Mouse (Mus musculus) bone marrow macrophage, adult 2 months (primary cell): ENCODE measurements around the gene Syde1. TPM values are rescaled to one million over a fixed set of nuclear protein-coding genes. Genes with fewer than 3 reads are reported as not detected.
A peak's percentile ranks its signal among the peaks of the same experiment; 100 is the strongest.

Experiments used
- H3K27ac ChIP-seq: 2 replicates; pipeline ENCODE4 v1.5.1; 2012; ENCODE audit warnings: low read depth, low read length; ENCODE audit not compliant: insufficient read depth
- H3K4me1 ChIP-seq: 2 replicates; pipeline ENCODE4 v1.6.1; 2012; ENCODE audit warnings: low read length; ENCODE audit not compliant: control insufficient read depth, insufficient read depth
- H3K4me3 ChIP-seq: 2 replicates; pipeline ENCODE4 v1.5.1; 2012; ENCODE audit warnings: mild to moderate bottlenecking, low read length, moderate library complexity; ENCODE audit not compliant: insufficient read depth
- CTCF ChIP-seq: IDR thresholded peaks from 2 replicates; pipeline ENCODE4 v1.5.1; 2012; ENCODE audit warnings: low read depth, mild to moderate bottlenecking, low read length, moderate library complexity
- POLR2A ChIP-seq: IDR thresholded peaks from 2 replicates; pipeline ENCODE4 v1.6.1; 2012; ENCODE audit warnings: mild to moderate bottlenecking, low read depth, low read length, borderline replicate concordance
- polyA plus RNA-seq: library from polyadenylated mRNA; stranded (reverse); fragments of >200 nt; gene quantifications from 2 replicates; pipeline ENCODE4 v1.2.4, GENCODE M21; 2012; ENCODE audit not compliant: missing spikeins, insufficient read depth, insufficient read length

Syde1 gene
- polyA plus RNA-seq, 1 experiment, result 0.28 TPM

DNA sequence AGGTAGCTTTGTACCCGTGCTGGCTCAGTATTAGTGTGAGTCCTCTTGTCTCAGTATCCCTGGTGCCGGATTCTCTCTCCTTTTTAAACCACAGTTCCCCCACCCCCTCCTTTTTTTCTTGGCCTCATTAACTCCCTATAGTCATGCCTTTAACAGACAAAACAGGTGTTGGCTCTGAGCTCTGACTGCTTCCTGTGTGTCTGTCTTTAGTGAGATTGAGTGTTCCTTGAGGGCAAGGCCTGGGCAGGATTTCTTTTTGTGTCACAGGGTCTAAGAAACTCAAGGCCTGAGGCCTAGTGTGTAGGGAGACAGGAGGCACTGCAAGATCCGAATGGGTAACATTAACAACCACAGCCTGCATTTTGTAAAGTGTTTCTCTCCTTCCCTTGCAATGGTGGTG is 13.6 kb downstream of the Syde1 start:
- TF ChIP-seq POLR2A, result no peak
- TF ChIP-seq CTCF, result no peak
- Histone ChIP-seq H3K4me1 (peaks cover 5% of the 10 kb centered on the region; the same call in 1 of the 2 replicates), H3K4me3 (no peak overlapping the region), H3K27ac (no peak overlapping the region)

DNA sequence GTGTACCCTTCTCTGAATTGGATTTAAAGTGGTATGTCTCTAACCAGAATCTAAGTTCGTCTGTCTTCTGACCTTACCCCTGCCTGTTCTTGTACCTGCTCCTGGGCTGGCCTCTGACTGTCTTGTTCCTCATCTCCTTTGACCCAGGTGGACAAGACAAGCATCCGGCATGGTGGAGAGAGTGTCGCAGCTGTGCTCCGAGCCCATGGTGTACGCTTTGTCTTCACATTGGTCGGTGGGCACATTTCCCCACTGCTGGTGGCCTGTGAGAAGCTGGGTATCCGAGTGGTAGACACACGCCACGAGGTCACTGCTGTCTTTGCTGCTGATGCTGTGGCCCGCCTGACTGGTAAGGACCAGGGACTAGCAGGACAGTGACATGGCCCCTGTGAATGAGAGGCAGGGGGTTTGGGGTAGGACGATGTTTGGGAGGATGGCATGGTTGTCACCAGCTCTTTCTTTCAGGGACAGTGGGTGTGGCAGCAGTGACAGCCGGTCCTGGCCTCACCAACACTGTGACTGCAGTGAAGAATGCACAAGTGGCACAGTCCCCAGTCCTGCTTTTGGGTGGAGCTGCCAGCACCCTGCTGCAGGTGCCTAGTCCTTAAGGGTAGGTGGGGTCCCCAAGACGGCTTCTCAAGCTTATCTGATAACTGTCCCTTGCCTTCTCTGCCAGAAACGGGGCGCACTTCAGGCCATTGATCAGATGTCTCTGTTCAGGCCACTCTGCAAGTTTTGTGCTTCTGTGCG is 15.2 kb downstream of the Syde1 start:
- no peak for TF ChIP-seq POLR2A
- no peak for TF ChIP-seq CTCF
- H3K27ac ChIP-seq, result no peak overlapping the region
- peaks cover 5% of the 10 kb centered on the region; the same call in 1 of the 2 replicates for H3K4me1 ChIP-seq
- no peak overlapping the region for H3K4me3 ChIP-seq

DNA sequence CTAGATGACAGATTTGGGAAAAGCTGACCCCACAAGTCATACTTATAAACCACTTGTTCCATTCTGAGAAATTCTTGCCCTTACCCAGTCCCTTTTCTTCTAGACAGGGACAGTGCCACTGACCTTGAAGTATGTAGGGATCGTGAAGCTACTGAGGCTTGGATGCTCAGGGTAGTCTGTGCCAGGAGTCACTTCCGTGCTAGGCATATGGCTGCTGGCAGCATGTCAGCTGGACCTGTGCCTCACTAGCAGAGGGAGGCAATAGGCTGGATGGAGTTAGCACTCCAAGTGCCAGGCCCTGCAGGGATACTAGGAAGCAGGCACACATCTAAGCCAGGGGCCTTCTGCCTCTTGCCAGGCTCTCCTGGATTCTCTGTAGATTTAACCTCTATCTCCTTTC is 16.1 kb downstream of the Syde1 start:
- no peak overlapping the region for H3K27ac ChIP-seq
- TF ChIP-seq POLR2A (no peak), CTCF (no peak)
- H3K4me3 ChIP-seq, result peak overlapping the region; percentile 72
- H3K4me1 ChIP-seq, result peaks cover 5% of the 10 kb centered on the region; the same call in 1 of the 2 replicates

DNA sequence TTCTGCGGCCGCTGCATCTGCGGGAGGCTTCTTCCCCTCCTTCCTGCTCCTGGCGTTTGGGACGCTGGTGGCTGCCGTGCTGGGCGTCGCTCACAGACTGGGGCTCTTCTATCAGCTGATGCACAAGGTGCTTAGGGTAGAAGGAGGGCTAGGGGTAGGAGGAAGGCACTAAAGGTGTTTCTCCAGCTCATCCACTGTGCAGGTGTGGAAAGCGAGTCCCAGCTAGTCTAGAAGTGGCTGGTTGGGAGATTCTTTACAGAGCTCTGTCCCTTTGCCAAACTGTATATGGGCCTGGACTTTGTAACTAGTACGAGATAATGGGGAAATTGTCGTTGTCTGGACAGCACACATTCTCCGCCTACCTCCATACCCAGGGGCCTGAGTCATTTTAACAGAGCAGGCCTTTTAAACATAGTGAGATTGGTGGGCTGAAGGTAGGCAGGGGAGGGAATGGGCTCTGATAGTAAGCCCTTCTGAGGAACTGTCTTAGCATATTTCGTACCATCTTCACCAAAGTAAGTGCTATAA is 16.6 kb downstream of the Syde1 start:
- Histone ChIP-seq H3K27ac (peak overlapping the region; percentile 39), H3K4me3 (peak overlapping the region; percentile 72), H3K4me1 (peaks cover 5% of the 10 kb centered on the region; the same call in 1 of the 2 replicates)
- TF ChIP-seq CTCF (no peak), POLR2A (no peak)

DNA sequence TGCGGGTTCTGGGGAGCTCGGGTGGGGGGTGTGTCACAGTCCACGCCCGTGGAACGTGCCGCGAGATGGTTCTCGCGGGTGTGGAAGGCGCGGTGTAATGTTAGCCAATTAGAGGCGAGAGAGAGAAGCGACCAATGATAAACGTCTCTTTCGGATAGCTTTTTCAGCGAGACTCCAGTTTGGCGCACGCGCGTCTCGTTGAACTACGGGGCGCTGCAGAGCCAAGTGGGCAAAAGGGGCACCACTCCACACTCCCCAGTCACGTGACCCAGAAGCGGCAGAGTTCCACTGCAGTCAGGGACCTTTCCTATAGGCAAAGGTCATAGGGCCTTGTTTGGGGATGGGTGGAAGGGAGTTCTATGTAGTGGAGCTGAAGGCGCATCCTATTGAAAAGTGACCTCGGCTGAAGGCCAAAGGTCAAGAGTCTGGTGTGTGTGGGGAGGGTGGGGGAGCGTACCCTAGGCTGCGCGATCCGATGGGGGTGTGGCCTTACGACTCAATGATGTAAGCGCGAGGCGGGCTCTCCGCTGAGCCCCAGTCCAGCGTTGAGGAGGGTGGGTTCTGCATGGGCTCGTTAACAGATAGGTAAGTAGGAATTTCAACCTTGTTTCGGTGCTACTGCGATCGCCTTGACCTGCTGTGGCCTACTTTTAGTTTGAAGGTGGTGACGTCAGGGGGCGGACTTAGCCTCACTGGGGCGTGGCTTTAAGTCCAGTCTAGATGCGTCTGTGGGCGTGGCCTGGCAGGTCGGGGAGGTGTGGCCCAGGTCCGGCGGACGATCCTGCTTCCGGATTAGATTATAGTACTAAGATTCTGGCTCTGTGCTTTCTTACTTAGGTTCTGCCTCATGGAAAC is 17.3 kb downstream of the Syde1 start, which contains the start of gene Ilvbl:
Ilvbl (plus strand) TSS at position 97 of the 855 bp plus-strand sequence.
- peaks cover 5% of the 10 kb centered on the region; the same call in 1 of the 2 replicates for H3K4me1 ChIP-seq
- TF ChIP-seq POLR2A (0 out of 2 replicates have a peak, but pooled peaks have one; percentile 36), CTCF (no peak)
- H3K4me3 ChIP-seq, result peak within 1 kb of the TSS; percentile 72
- H3K27ac ChIP-seq, result peak within 1 kb of the TSS; percentile 79

DNA sequence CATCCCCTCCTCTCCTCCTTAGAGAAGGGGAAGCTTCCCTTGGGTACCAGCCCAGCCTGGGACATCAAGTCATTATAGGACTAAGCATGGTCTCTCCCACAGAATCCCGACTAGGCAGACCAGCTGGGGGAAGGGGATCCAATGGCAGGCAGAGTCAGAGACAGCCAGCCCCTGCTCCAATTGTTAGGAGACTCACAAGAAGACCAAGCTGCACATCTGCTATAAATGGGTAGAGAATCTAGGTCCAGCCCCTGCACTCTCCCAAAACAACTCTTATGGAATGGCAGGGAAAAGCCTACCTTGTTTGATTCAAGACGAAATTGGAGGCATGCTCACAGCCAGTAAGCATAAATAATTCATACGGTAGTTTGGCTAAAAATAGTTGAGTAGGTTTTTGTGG is 18.5 kb downstream of the Syde1 start:
- TF ChIP-seq CTCF, result no peak
- no peak for TF ChIP-seq POLR2A
- Histone ChIP-seq H3K4me1 (peaks cover 5% of the 10 kb centered on the region; the same call in 1 of the 2 replicates), H3K27ac (no peak overlapping the region), H3K4me3 (no peak overlapping the region)

DNA sequence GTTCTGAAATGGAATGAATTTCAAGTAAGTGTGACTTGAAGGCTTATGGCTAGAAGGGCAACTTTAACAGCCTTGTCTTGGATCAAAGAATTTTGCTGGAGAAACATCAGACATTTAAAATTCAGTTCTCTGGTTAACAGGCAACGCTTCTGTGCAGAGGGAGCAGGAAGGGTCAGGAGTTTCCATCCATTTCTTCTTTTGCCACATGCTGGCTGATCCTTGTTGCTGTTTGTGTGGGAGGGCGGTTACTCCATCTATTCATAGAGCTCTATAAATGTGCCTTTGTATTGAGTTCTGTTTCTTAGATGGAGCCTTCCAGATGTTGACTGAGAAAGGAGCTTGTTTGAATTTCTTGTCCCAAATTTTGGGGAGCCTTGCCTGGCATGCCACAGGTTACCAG is 20.9 kb downstream of the Syde1 start:
- Histone ChIP-seq H3K4me3 (no peak overlapping the region), H3K27ac (no peak overlapping the region), H3K4me1 (peaks cover 5% of the 10 kb centered on the region; the same call in 1 of the 2 replicates)
- no peak for TF ChIP-seq CTCF
- no peak for TF ChIP-seq POLR2A

DNA sequence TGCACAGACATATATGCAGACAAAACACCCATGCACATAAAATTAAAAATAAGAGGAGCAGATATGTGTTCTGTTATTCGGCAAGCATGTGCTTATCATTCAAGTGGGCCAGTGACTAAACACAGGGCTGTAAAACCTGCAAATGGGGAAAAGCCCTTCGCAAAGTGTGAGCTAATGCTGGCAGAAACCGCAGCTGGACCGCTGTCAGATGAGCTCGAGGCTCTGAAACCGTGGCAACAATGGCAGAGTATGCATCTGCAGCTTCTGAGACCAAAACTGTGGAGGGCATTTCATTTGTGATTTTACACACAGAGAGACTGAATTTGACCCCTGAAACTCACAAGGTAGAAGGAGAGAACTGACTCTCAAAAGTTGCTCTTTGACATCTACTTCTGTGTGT is 21.3 kb downstream of the Syde1 start:
- H3K27ac ChIP-seq, result no peak overlapping the region
- H3K4me1 ChIP-seq, result peaks cover 3% of the 10 kb centered on the region; the same call in 1 of the 2 replicates
- TF ChIP-seq CTCF (no peak), POLR2A (no peak)
- no peak overlapping the region for H3K4me3 ChIP-seq

DNA sequence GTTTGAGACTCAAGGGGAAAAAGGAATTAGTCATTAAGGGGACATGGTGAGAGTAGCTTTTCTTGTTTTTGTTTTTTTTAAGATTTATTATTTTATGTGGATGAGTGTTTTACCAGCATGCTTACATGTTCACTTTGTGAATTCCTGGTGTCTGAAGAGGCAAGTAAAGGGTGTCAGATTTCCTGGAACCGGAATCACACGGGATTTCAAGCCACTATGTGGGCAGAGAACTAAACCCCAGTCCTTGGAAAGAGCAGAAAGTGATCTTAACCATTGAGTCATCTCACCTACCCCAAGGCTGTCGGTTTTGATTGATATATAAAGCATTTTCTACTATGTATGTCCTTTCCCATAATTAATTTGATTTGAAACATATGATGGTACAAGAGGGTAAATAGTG is 22.1 kb downstream of the Syde1 start:
- TF ChIP-seq POLR2A, result no peak
- no peak for TF ChIP-seq CTCF
- H3K4me3 ChIP-seq, result no peak overlapping the region
- peaks cover 3% of the 10 kb centered on the region; the same call in 1 of the 2 replicates for H3K4me1 ChIP-seq
- H3K27ac ChIP-seq, result no peak overlapping the region
